Mouse (Mus musculus) midbrain, embryonic 10.5 days (tissue): ENCODE results near the gene Cdkn2aipnl. TPM values are rescaled to one million over a fixed set of nuclear protein-coding genes. Genes with fewer than 3 reads are reported as not detected.
A peak's percentile ranks its signal among the peaks of the same experiment; 100 is the strongest.

ENCODE experiments used
- DNase-seq: peaks from one replicate; pipeline ENCODE4 v3.0.0-alpha.2; 2017; ENCODE audit warnings: low spot score
- H3K27ac ChIP-seq: fragments of 300-500 bp; sonication (generic); replicated peaks from 2 replicates; pipeline ENCODE4 v1.5.1; 2016; ENCODE audit warnings: mild to moderate bottlenecking
- H3K27me3 ChIP-seq: fragments of 300-500 bp; sonication (generic); 2 replicates; pipeline ENCODE4 v1.6.1; 2016; ENCODE audit warnings: low read depth, mild to moderate bottlenecking; ENCODE audit not compliant: poor library complexity, severe bottlenecking
- H3K36me3 ChIP-seq: fragments of 300-500 bp; sonication (generic); 2 replicates; pipeline ENCODE4 v1.6.1; 2016; ENCODE audit warnings: mild to moderate bottlenecking, moderate library complexity
- H3K4me1 ChIP-seq: fragments of 300-500 bp; sonication (generic); 2 replicates; pipeline ENCODE4 v1.6.1; 2016
- H3K4me3 ChIP-seq: fragments of 300-500 bp; sonication (generic); 2 replicates; pipeline ENCODE4 v1.5.1; 2016; ENCODE audit warnings: mild to moderate bottlenecking, moderate library complexity
- H3K9me3 ChIP-seq: fragments of 300-500 bp; sonication (generic); replicated peaks from 2 replicates; pipeline ENCODE4 v1.6.1; 2016; ENCODE audit warnings: mild to moderate bottlenecking
- WGBS: fragments of 180-500 bp; shearing (Covaris S2); methylation state at CpG from one replicate; pipeline ENCODE4 v1.1.7; 2016; 5-methylcytosine and 5-hydroxymethylcytosine counted together
- polyA plus RNA-seq: library from polyadenylated mRNA; unstranded; fragments of >200 nt; fragmentation: Nextera tagmentation; extraction: Ambion mirVana; gene quantifications from 2 replicates; pipeline ENCODE4 v1.2.1, GENCODE M21; 2016

Gene Cdkn2aipnl
- polyA plus RNA-seq, 1 experiment from 2014 or later, result 141 TPM

DNA sequence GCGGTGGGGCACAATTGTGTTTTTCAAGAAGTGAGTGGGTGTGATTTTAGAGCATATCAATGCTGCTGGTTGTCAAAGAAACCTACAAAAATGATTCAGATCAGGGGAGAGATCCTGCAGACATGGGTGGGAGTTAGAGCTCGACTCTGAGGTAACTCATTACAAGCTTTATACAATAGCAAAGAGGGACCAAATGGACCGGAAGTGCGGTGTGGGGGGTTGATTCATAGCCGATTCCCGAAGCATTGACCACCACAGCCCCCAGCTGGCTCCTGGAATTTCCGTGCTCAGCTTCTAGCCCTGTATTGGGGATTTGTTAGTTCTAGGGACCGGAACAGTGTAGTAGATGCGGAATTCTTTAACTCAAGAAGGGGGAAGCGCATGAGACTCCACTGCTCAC, 33.9 kb downstream of the Cdkn2aipnl start:
- Histone ChIP-seq H3K4me3 (peak overlapping the region; percentile 98; the same call in 1 of the 2 replicates), H3K4me1 (peaks cover 62% of the 10 kb centered on the region), H3K36me3 (peaks cover 18% of the 10 kb centered on the region), H3K9me3 (no peaks in the 10 kb centered on the region), H3K27ac (peak overlapping the region; percentile 98), H3K27me3 (no peaks in the 10 kb centered on the region)
- DNase-seq, result no peak
- WGBS, result 80% methylated on average over 10 of the region's 10 CpGs

GRCm38 (mm10) chr11:52001861-52002260, 34.4 kb downstream of the Cdkn2aipnl start:
- no peak overlapping the region for H3K4me3 ChIP-seq
- H3K4me1 ChIP-seq, result peaks cover 63% of the 10 kb centered on the region
- 95% methylated on average over 8 of the region's 8 CpGs for WGBS
- no peak overlapping the region for H3K27ac ChIP-seq
- H3K36me3 ChIP-seq, result peaks cover 13% of the 10 kb centered on the region
- H3K9me3 ChIP-seq, result no peaks in the 10 kb centered on the region
- DNase-seq, result no peak
- no peaks in the 10 kb centered on the region for H3K27me3 ChIP-seq

DNA sequence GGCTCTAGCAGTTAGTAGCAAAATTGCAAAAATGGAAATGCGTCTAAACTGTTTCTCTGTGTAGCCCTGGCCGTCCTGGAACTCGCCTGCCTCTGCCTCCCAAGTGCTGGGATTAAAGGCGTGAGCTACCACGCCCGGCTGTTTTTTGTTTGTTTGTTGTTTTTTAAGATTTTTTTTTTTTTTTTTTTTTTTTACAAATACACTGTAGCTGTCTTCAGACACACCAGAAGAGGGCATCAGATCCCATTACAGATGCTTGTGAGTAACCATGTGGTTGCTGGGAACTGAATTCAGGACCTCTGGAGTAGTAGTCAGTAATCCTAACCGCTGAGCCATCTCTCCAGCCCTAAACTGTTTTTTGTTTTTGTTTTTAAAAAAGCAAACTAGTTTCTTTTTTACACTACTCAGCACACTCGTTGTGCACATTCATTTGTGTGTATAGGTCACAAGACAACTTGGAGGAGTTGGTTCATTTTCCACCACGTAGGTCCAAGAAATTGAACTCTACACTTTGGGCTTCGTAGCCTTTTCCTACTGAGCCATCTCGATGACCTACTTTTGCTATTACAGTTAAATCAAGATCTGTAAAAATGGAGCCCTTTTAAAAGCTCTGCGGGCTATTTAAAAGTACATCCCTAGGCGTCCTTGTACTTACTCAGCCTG, 35.5 kb downstream of the Cdkn2aipnl start:
- H3K9me3 ChIP-seq, result no peaks in the 10 kb centered on the region
- peak overlapping the region; percentile 69 for H3K4me3 ChIP-seq
- peaks cover 6% of the 10 kb centered on the region; the same call in 1 of the 2 replicates for H3K36me3 ChIP-seq
- H3K4me1 ChIP-seq, result peaks cover 55% of the 10 kb centered on the region
- no peaks in the 10 kb centered on the region for H3K27me3 ChIP-seq
- 79% methylated on average over 13 of the region's 13 CpGs for WGBS
- H3K27ac ChIP-seq, result peak overlapping the region; percentile 92
- no peak for DNase-seq

DNA sequence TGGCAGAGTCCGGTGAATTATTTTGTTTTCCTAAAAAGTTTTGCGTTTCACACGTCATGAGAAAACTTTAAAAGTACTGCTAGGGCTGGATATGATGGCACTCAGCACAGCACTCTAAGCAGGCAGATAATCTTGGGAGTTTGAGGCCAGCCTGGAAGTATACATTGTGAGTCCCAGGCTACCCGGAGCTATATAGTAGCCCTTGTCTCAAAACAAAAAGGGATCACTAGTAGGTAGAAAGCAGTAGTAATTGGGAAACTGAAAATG, 36.0 kb downstream of the Cdkn2aipnl start:
- Histone ChIP-seq H3K9me3 (no peaks in the 10 kb centered on the region), H3K27me3 (no peaks in the 10 kb centered on the region), H3K36me3 (0 out of 2 replicates have a peak, but pooled peaks cover 4% of the 10 kb centered on the region), H3K4me3 (peak overlapping the region; percentile 69), H3K4me1 (peaks cover 51% of the 10 kb centered on the region), H3K27ac (peak overlapping the region; percentile 92)
- 23% methylated on average over 4 of the region's 4 CpGs for WGBS
- no peak for DNase-seq

DNA sequence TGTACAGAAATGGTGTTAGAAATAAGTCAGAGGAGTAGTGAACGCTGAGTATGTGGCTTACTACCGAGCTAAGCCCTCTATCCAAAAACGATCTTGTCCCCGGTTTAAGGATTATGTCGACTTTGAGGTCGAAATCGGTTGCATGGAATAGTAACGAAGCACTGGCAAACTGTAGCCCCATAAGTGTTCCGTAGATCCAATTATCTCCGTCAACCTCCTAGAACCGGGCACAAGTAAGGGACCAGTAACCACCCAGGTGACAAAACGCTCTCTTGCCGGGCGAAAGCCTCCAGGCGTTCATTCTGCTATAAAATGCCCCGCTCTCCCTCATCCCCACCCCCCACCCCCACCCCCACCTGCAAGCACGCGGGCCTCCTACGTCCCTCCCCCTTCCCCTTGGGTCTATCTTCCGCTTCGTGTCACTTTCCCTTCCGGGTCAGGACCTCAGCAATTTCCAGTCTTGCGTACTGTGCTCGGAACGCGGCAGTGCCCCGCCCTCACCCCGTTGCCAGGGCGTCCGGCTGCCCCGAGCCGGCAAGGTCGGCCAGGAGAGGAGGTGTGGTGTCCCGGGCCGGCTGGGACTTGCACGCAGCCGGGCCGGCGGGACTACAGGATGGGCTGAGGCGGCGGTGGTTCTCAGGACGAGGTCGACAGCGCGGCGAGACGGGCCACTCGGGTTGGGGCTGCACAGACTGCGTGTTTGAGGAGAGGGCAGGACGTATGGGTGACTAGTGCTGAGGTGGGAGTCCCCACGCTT, 36.5 kb downstream of the Cdkn2aipnl start, which contains the start of gene Cdkl3:
Gene Cdkl3, plus strand, starts transcription at position 450 of the 757 bp plus-strand sequence.
- peak; percentile 95 for DNase-seq
- H3K27ac ChIP-seq, result peak within 1 kb of the TSS; percentile 92
- H3K4me3 ChIP-seq, result peak within 1 kb of the TSS; percentile 69
- H3K4me1 ChIP-seq, result peaks cover 45% of the 10 kb centered on the region
- 0 out of 2 replicates have a peak, but pooled peaks cover 4% of the 10 kb centered on the region for H3K36me3 ChIP-seq
- H3K27me3 ChIP-seq, result no peaks in the 10 kb centered on the region
- H3K9me3 ChIP-seq, result no peaks in the 10 kb centered on the region
- WGBS, result under 1% methylated on average over 51 of the region's 51 CpGs

- no peak for DNase-seq
- WGBS, result 73% methylated on average over 2 of the region's 2 CpGs
- peak overlapping the region; percentile 69; the same call in 1 of the 2 replicates for H3K4me3 ChIP-seq
- no peaks in the 10 kb centered on the region for H3K9me3 ChIP-seq
- peaks cover 40% of the 10 kb centered on the region for H3K4me1 ChIP-seq
- H3K27me3 ChIP-seq, result no peaks in the 10 kb centered on the region
- no peak overlapping the region for H3K27ac ChIP-seq
- 0 out of 2 replicates have a peak, but pooled peaks cover 4% of the 10 kb centered on the region for H3K36me3 ChIP-seq
Observed at GRCm38 (mm10) chr11:52005586-52005985, 38.1 kb downstream of the Cdkn2aipnl start.

GRCm38 (mm10) chr11:52011011-52011410, 43.5 kb downstream of the Cdkn2aipnl start:
- H3K36me3 ChIP-seq, result 0 out of 2 replicates have a peak, but pooled peaks cover 4% of the 10 kb centered on the region
- H3K4me3 ChIP-seq, result no peak overlapping the region
- H3K9me3 ChIP-seq, result no peaks in the 10 kb centered on the region
- 88% methylated on average over 11 of the region's 11 CpGs for WGBS
- no peaks in the 10 kb centered on the region for H3K27me3 ChIP-seq
- peaks cover 4% of the 10 kb centered on the region for H3K4me1 ChIP-seq
- no peak overlapping the region for H3K27ac ChIP-seq
- DNase-seq, result no peak

- Histone ChIP-seq H3K4me3 (no peak overlapping the region), H3K36me3 (0 out of 2 replicates have a peak, but pooled peaks cover 4% of the 10 kb centered on the region), H3K27me3 (no peaks in the 10 kb centered on the region), H3K9me3 (no peaks in the 10 kb centered on the region), H3K27ac (no peak overlapping the region), H3K4me1 (no peaks in the 10 kb centered on the region)
- 83% methylated on average over 5 of the region's 5 CpGs for WGBS
- no peak for DNase-seq
Observed at GRCm38 (mm10) chr11:52011541-52011940, 44.1 kb downstream of the Cdkn2aipnl start.

- WGBS, result 86% methylated on average over 9 of the region's 9 CpGs
- DNase-seq, result no peak
- no peaks in the 10 kb centered on the region for H3K4me1 ChIP-seq
- no peak overlapping the region for H3K4me3 ChIP-seq
- no peak overlapping the region for H3K27ac ChIP-seq
- H3K27me3 ChIP-seq, result no peaks in the 10 kb centered on the region
- H3K9me3 ChIP-seq, result no peaks in the 10 kb centered on the region
- H3K36me3 ChIP-seq, result 0 out of 2 replicates have a peak, but pooled peaks cover 7% of the 10 kb centered on the region
Observed at GRCm38 (mm10) chr11:52018217-52018616, 50.8 kb downstream of the Cdkn2aipnl start.

Other genes starting within 250 kb of the Cdkn2aipnl start
- 12.9 and 14.8 TPM in 2 replicates for gene Sec24a, start 204.0 kb upstream of the Cdkn2aipnl start, polyA plus RNA-seq
- gene Sar1b, start 204.0 kb upstream of the Cdkn2aipnl start, polyA plus RNA-seq, result 124 and 125 TPM in 2 replicates
- gene Jade2, start 110.0 kb upstream of the Cdkn2aipnl start, polyA plus RNA-seq, result 0.41 and 0.47 TPM in 2 replicates
- gene Ube2b, start 33.1 kb downstream of the Cdkn2aipnl start, polyA plus RNA-seq, result 202 and 209 TPM in 2 replicates
- 9.5 and 13.3 TPM in 2 replicates for gene Cdkl3, start 36.6 kb downstream of the Cdkn2aipnl start, polyA plus RNA-seq
- gene Ppp2ca, start 131.0 kb downstream of the Cdkn2aipnl start, polyA plus RNA-seq, result 90.0 and 93.8 TPM in 2 replicates
- gene Olfr1373, start 177.9 kb downstream of the Cdkn2aipnl start, polyA plus RNA-seq, result not detected in 2 replicates
- gene Olfr1371, start 246.3 kb downstream of the Cdkn2aipnl start, polyA plus RNA-seq, result not detected in 2 replicates